Mouse (Mus musculus): ENCODE data around the gene Eif4b.
"Not testable (repeated sequence)": the region's sequence is repeated elsewhere in the genome, so short reads cannot be mapped to it uniquely, and the experiment has no call there.

Gene Eif4b

DNA sequence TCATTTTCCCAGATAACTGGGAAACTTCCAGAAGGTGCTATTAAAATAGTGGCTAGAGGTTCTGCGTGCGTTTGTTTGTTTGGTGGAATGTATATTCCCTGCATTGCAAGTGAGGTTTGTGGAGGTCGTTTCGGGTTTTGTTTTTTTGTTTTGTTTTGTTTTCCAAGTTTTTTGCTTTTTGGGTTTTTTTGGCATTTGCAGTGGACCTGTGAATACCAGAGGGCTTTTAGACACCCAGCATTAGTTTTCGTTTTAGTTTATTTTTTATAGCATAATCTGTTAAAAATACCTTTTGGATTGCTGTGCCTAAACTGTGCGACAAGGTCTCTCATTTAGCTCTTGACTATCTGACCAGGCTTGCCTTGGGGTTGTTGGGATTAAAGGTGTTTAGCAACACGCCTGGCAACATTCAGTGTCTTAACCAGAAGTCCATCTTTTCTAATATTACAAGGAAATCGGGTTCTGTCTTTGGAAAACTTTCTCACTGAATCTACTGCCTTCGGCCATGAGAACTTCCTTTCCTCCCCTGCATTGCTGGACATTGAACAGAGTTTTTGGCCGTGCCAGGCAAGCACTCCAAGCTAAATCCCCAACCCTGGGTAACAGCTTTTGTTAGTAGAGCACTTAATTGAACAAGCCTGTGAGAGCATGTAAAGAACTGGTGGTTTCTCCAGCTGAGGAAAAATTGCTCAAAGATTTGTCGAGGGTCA, 1.5 kb downstream of the Eif4b start:
- DNase-seq (ENCODE audit: low spot score) = peak; percentile 24

GRCm38 (mm10) chr15:102077111-102077677, 3.6 kb downstream of the Eif4b start:
- no peak for DNase-seq (ENCODE audit: low spot score)

DNA sequence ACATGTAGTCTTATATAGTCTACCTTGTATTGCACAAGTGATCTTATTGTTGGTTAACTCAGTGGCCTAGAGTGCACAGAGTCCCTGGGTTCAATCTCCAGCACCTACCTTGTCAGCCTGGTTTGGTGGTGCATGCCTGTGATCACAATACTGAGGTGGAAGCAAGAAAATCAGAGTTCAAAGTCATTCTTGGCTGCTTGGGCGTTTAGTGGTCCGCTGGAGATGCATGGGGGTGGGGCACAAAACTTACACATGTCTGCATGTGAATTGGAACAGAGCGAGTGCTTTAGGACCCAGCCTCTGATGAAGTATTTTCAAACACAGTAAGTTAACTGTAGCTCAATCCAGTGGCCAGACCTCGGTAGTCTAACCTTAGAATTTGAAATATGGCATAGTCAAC, 5.6 kb downstream of the Eif4b start:
- no peak for DNase-seq (ENCODE audit: low spot score)

GRCm38 (mm10) chr15:102079924-102080323, 6.4 kb downstream of the Eif4b start:
- not testable (repeated sequence) for DNase-seq (ENCODE audit: low spot score)

DNA sequence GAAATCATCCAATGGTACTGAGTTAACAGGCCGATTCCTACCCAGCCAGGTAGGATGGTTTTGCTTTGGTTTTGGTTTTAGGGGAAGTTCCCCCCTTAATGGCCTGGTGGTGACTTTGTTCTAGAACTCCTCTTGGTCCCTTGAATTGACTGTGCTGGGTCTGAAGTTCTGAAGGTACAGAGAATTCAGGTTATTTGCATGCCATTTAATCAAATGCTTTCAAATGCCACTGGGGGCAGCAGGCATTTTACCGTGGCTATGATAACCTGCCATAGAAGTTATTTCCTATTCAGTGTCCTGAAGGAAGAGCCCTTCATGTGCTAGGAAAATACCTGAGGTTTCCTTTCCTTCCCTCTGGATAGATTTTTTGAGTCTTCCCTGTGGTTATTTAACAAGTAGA, 6.9 kb downstream of the Eif4b start:
- no peak for DNase-seq (ENCODE audit: low spot score)

- DNase-seq (ENCODE audit: low spot score) = no peak
These were observed 8.6 kb downstream of the Eif4b start for GRCm38 (mm10) chr15:102082148-102082547.

DNA sequence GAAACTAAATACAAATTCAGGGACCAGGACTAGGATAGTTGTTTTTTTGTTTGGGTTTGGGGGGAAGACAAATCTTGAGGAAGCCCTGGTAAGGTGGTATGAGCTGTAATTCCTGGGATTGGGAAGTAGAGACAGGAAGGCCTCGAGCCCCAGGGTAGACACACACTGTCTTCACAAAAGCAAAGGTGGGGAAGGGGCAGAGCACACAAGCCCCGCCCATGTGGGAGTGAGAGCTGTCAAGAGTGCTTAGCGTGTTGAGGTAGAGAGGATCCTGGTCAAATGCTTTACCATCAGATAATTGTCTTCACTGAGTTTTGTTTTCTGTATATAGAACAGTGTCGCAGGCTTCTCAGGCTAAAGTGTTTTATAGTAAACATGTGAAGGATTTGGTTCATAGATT, 9.5 kb downstream of the Eif4b start:
- no peak for DNase-seq (ENCODE audit: low spot score)

- DNase-seq (ENCODE audit: low spot score) = no peak
These were observed 16.5 kb downstream of the Eif4b start for GRCm38 (mm10) chr15:102089914-102090585.

GRCm38 (mm10) chr15:102091063-102091679, 17.6 kb downstream of the Eif4b start:
- DNase-seq (ENCODE audit: low spot score) = peak; percentile 79

DNA sequence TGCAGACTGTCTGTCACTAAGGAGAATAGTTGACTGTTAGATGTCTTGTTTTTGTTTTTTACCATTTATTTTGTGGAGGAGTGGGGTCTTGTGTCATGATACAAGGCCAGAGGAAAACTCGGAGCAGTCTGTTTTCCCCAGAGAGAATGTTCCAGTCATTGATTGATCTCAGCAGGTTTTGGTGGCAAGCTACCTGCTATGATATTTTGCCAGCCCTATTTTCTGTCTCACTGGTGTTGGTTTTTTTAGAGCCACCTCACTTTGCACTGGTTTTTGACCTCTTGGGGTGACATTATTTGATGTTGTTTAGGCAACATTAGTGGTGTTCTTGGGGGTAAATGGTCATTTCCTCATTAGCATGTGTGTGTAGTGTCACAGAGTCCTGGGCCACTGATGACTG, 18.1 kb downstream of the Eif4b start:
- no peak for DNase-seq (ENCODE audit: low spot score)

DNA sequence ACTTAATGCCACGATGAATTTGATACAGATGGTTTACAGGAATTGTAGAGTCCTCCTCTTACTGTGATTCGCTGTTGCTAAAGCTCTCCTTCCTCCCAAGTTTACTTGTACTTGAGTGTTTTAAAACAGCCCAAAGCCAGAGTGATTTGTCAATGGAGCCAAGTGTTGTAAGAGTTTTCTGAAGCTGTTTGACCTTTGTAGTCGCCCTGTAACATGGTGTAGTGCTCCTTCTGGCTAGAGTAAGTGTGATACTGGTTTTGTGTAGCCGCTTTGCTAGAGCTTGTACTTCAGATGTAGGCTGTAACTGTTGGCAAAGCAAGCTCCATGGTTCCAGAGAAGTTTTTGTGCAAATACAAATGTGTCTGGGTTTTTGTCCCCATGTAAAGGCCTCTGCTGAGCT, 18.6 kb downstream of the Eif4b start:
- DNase-seq (ENCODE audit: low spot score) = no peak

DNA sequence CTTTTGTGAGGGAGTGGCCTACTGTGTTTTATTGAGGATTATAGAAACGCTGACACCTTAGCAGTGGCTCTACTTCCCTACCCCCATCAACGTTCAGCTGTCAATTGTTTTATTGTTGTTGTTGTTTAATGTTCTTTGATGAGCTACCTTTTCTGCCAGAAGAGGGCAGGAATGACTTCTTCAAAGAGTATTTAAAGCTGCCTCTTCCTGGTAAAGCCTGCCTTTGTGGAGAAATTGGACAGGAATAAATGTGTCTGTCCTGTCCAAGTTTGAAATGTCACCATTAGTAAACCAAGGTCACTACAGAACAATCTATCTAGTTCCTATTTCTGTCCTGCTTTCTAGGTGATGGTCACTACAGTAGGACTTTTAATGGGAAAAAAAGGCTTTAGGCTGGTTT, 20.6 kb downstream of the Eif4b start:
- no peak for DNase-seq (ENCODE audit: low spot score)

GRCm38 (mm10) chr15:102094988-102095387, 21.4 kb downstream of the Eif4b start:
- DNase-seq (ENCODE audit: low spot score) = no peak

DNA sequence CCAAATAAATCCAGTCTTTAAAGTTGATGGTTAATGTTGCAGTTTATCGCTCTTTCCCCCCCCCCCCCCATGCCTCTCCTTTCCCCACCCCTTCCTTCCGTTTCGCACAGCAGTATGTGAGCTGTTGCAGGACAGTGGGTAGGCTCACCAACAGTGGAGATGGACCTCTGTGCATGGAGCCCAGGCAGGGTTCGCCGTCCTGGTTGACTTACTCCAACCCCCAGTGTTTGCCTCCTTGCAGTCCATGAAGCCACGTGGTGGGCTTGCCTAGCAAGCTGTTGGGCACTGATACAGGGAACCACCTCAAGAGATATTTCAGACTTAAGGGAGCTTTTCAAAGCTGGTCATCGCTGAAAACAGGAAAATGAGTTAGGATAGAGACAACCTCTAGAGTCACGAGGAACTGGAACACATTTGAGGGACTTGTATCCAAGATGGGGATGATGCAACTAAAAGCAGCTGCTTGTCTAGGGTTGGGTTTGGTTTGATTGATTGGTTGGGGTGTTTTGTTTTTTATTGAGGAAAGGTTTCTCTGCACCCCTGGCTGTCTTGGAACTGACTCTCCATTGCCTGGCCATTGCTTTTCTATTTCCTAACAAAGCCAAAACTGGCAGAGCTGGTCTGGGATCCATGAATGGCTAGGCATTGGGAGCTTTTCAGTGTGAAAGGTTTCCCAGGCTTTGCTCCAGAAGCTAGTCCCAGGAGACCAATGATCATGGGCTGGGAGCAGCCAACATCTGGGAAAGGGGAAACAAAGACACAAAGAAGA, 23.8 kb downstream of the Eif4b start:
- peak; percentile 58 for DNase-seq (ENCODE audit: low spot score)

DNA sequence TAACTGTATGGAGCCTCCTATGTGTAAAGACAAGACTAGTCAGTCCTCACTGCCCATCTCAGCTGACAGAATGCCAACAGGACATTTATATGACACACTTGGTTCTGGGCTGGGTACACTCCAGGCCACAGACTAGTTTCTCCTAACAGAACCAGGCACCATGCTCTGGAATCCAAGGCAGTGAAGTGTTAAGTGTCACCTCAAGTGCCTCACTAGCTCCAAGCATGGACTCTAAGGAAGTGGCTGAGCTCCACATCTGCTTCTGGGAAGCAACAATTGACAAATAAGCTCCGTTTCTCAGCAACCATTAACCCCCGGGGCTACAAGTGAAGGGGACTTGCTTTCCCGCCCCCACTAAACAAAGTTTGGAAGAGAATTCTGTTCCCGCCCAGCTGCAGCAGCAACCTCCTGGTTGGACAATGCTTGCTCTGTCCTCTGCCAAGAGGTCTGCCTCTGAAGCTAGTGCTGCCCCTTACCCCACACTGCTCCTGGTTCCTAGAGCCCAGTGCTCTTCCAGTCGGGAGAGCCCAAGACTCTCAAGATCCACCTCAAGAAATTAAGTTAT, 24.5 kb downstream of the Eif4b start:
- no peak for DNase-seq (ENCODE audit: low spot score)

GRCm38 (mm10) chr15:102099260-102099659, 25.7 kb downstream of the Eif4b start:
- peak; percentile 59 for DNase-seq (ENCODE audit: low spot score)

GRCm38 (mm10) chr15:102099771-102100160, 26.2 kb downstream of the Eif4b start:
- DNase-seq (ENCODE audit: low spot score) = no peak

- peak; percentile 91 for DNase-seq (ENCODE audit: low spot score)
These were observed 26.8 kb downstream of the Eif4b start, which contains the start of gene Tns2 for GRCm38 (mm10) chr15:102100161-102100981. Gene Tns2, plus strand, starts transcription at chr15:102100413.

DNA sequence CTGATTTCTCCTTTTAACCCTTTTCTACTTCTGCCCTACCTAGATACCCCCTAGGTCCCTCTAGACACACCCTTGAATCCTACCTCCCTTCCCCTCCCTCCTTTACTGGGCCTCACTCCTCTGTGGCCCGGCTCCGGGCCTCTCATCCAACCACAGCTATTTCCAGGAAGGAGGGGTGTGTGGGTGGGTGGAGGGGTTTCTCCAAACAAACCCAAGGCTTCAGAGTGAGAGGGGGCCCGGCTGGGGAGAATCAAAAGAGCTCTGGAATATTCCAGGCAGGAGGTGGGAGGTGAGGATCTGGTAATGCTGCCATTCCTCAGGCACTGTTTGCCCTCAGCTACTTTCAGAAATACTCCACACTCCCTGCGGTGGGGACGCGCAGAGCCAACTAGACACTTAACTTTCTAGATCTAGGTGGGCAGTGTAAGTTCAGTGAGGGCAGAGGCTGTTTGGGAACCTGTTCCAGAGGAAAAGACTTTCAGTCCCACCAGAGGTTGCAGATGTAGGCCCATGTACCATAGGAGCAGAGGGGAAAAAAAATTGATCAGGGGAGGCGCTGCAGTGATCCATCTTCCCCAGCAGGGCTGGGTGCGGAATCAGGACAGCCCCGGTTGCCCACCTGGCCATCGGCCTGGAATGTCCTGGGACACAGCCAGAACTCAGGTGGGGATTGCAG, 27.6 kb downstream of the Eif4b start:
- DNase-seq (ENCODE audit: low spot score) = peak; percentile 46
